Mouse (Mus musculus): ENCODE measurements around the gene Lrrc10b. TPM values are rescaled to one million over a fixed set of nuclear protein-coding genes. Genes with fewer than 3 reads are reported as not detected.

Lrrc10b gene
- polyA plus RNA-seq, 1 experiment from 2014 or later: 2.0 TPM

- no peak for DNase-seq (ENCODE audit: low spot score)
- peaks cover 56% of the 10 kb centered on the region for H3K4me1 ChIP-seq (replicated peaks)
- no peaks in the 10 kb centered on the region for H3K36me3 ChIP-seq
- WGBS: 80% methylated on average over 12 of the region's 12 CpGs
- peaks cover 32% of the 10 kb centered on the region for H3K27me3 ChIP-seq (ENCODE audit: insufficient read depth, poor library complexity, severe bottlenecking)
- no peak overlapping the region for H3K4me3 ChIP-seq
- H3K27ac ChIP-seq: no peak overlapping the region
- H3K9me3 ChIP-seq: no peaks in the 10 kb centered on the region
Observed at GRCm38 (mm10) chr19:10417436-10417835, 39.8 kb downstream of the Lrrc10b start.

GRCm38 (mm10) chr19:10416889-10417288, 40.4 kb downstream of the Lrrc10b start:
- Histone ChIP-seq H3K27me3 (ENCODE audit: insufficient read depth, poor library complexity, severe bottlenecking) (peaks cover 29% of the 10 kb centered on the region), H3K4me1 (replicated peaks) (peaks cover 52% of the 10 kb centered on the region), H3K9me3 (no peaks in the 10 kb centered on the region), H3K27ac (no peak overlapping the region), H3K36me3 (no peaks in the 10 kb centered on the region), H3K4me3 (no peak overlapping the region)
- 73% methylated on average over 8 of the region's 8 CpGs for WGBS
- no peak for DNase-seq (ENCODE audit: low spot score)

DNA sequence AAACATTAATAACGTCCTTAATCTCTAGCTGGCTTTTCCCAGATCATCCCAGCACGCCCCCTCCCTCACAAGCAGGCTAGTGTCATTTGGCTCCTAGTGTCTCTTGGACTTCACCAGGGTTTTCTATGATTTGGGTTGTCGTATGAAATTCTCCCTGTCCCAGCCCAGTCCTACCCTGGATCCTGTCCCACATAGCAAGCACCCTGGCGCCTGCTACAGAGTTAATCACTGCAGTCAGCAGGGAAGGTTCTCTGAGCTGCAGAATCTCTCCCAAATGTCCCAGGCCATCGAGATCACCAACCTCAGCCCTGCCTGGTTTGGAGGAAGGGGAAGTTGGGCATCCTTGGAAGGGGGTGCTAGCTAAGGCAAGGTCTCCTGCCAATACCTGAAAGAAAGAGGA, 41.8 kb downstream of the Lrrc10b start:
- WGBS: 81% methylated on average over 5 of the region's 5 CpGs
- Histone ChIP-seq H3K4me1 (replicated peaks) (peaks cover 46% of the 10 kb centered on the region), H3K4me3 (no peak overlapping the region), H3K27ac (no peak overlapping the region), H3K9me3 (no peaks in the 10 kb centered on the region), H3K27me3 (ENCODE audit: insufficient read depth, poor library complexity, severe bottlenecking) (peaks cover 18% of the 10 kb centered on the region), H3K36me3 (no peaks in the 10 kb centered on the region)
- DNase-seq (ENCODE audit: low spot score): no peak

GRCm38 (mm10) chr19:10413701-10414242, 43.5 kb downstream of the Lrrc10b start:
- 1% methylated on average over 19 of the region's 19 CpGs for WGBS
- Histone ChIP-seq H3K27ac (peak overlapping the region; percentile 81), H3K4me3 (peak overlapping the region; percentile 46), H3K36me3 (no peaks in the 10 kb centered on the region), H3K27me3 (ENCODE audit: insufficient read depth, poor library complexity, severe bottlenecking) (peaks cover 18% of the 10 kb centered on the region), H3K4me1 (replicated peaks) (peaks cover 46% of the 10 kb centered on the region), H3K9me3 (no peaks in the 10 kb centered on the region)
- DNase-seq (ENCODE audit: low spot score): peak; percentile 85

Other genes with a start within 250 kb of the Lrrc10b start
- 2.1 and 2.7 TPM in 2 replicates for gene Myrf, start 216.7 kb downstream of the Lrrc10b start, polyA plus RNA-seq (2016; fragmentation: Nextera tagmentation; extraction: Ambion mirVana)
- gene Dagla, start 152.6 kb downstream of the Lrrc10b start, polyA plus RNA-seq (2016; fragmentation: Nextera tagmentation; extraction: Ambion mirVana): 2.1 and 3.4 TPM in 2 replicates
- gene Syt7, start 68.4 kb downstream of the Lrrc10b start, polyA plus RNA-seq (2016; fragmentation: Nextera tagmentation; extraction: Ambion mirVana): 0.98 and 1.5 TPM in 2 replicates
- 0.70 and 2.7 TPM in 2 replicates for gene Ppp1r32, start 25.5 kb upstream of the Lrrc10b start, polyA plus RNA-seq (2016; fragmentation: Nextera tagmentation; extraction: Ambion mirVana)
- 55.4 and 65.4 TPM in 2 replicates for gene Cpsf7, start 67.8 kb upstream of the Lrrc10b start, polyA plus RNA-seq (2016; fragmentation: Nextera tagmentation; extraction: Ambion mirVana)
- gene Sdhaf2, start 68.7 kb upstream of the Lrrc10b start, polyA plus RNA-seq (2016; fragmentation: Nextera tagmentation; extraction: Ambion mirVana): 62.4 and 63.2 TPM in 2 replicates
- 59.1 and 61.8 TPM in 2 replicates for gene Tmem216, start 98.8 kb upstream of the Lrrc10b start, polyA plus RNA-seq (2016; fragmentation: Nextera tagmentation; extraction: Ambion mirVana)
- 14.2 and 17.0 TPM in 2 replicates for gene Cyb561a3, start 119.7 kb upstream of the Lrrc10b start, polyA plus RNA-seq (2016; fragmentation: Nextera tagmentation; extraction: Ambion mirVana)
- 62.4 and 66.3 TPM in 2 replicates for gene Tmem138, start 119.9 kb upstream of the Lrrc10b start, polyA plus RNA-seq (2016; fragmentation: Nextera tagmentation; extraction: Ambion mirVana)
- gene Ddb1, start 147.9 kb upstream of the Lrrc10b start, polyA plus RNA-seq (2016; fragmentation: Nextera tagmentation; extraction: Ambion mirVana): 461 and 484 TPM in 2 replicates
- gene Tkfc, start 148.2 kb upstream of the Lrrc10b start, polyA plus RNA-seq (2016; fragmentation: Nextera tagmentation; extraction: Ambion mirVana): 21.6 and 23.3 TPM in 2 replicates
- 0.89 and 1.0 TPM in 2 replicates for gene Vwce, start 176.7 kb upstream of the Lrrc10b start, polyA plus RNA-seq (2016; fragmentation: Nextera tagmentation; extraction: Ambion mirVana)
- gene Pga5, start 220.6 kb upstream of the Lrrc10b start, polyA plus RNA-seq (2016; fragmentation: Nextera tagmentation; extraction: Ambion mirVana): not detected in 2 replicates
- 36.7 and 40.7 TPM in 2 replicates for gene Vps37c, start 231.3 kb upstream of the Lrrc10b start, polyA plus RNA-seq (2016; fragmentation: Nextera tagmentation; extraction: Ambion mirVana)

Measured in hindbrain, embryonic 10.5 days (tissue).